In the genomic region with DNA sequence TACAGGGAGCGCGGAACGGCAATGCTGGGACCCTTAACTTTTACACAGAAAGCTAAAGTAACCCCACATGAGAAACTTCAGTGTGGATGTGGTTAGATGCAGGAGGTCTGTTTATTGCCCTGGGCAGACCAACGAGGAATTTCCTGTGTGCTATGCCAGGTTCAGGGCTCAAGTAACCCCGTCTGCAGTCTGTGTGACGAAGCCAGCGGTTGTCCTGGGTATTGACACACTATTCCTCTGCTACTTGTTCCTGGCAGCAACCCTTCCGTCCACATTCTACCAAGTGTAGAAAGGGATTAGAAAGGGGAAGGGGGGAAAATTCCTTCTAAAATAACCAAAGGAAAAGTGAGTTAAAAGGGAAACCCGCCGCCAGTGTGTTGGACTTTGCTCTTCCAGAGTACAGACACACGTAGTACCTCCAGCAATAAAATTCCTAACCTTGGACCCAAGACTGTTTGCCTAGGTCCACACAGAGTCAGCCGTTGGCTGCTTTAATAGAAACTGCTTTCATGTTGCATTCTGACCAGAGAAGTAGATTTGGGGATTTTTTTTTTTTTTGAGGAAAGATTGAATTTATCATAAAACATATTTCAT, we compare ENCODE assay signal across 14 mouse cellular contexts.
DNase-seq lines count a peak whose midpoint lies in the region; ATAC-seq lines count a peak whose summit lies in the region.
"Had no signal": no experiment of that assay in that cellular context is flagged by ENCODE, and none has a peak within 500 bp of the region (broad histone marks: within the 10 kb centered on the region; RNA-seq: fewer than 3 reads in every experiment).

No protein-coding gene starts in this region.

- no peak overlapping the region for H3K4me3 ChIP-seq in embryonic facial prominence, embryonic 10.5 days
- no peak overlapping the region for H3K4me3 ChIP-seq in embryonic facial prominence, embryonic 11.5 days (ENCODE audit: low read depth, low read length)
- H3K4me3 ChIP-seq: forebrain, embryonic 15.5 days; hindbrain, embryonic 13.5 days; lung, embryonic 15.5 days; neural tube, embryonic 13.5 days had no signal

- no peak for ATAC-seq in embryonic facial prominence, embryonic 11.5 days (replicated peaks; ENCODE audit: insufficient number of reproducible peaks, low FRiP score, low TSS enrichment, low read depth)
- peak; percentile 56 to 61; a peak in 2 of 4 replicates for ATAC-seq in hematopoietic stem cell, adult 5-6 weeks (replicated peaks in 1 of 2; ENCODE audit: insufficient read depth in 1 of 2, low FRiP score in 2 of 2, low TSS enrichment in 1 of 2, low read depth in 1 of 2, poor library complexity in 2 of 2, severe bottlenecking in 2 of 2)

- DNase-seq in embryonic facial prominence, embryonic 10.5 days (ENCODE audit: low spot score): peak; percentile 33
- DNase-seq in embryonic facial prominence, embryonic 11.5 days (ENCODE audit: low spot score): peak; percentile 43
- DNase-seq in large intestine, adult 2 months (ENCODE audit: low read depth, low spot score): peak; percentile 64
- no peak for DNase-seq in right cerebral cortex, postnatal 25 days
- DNase-seq in layer of hippocampus, adult 9-11 months: no peak
- no peak for DNase-seq in lung, postnatal 4 days
- DNase-seq: cerebellum, postnatal 25 days; layer of hippocampus, postnatal 36 days; right cerebral cortex, postnatal 14 days had no signal

- H3K4me2 ChIP-seq in embryonic facial prominence, embryonic 11.5 days (ENCODE audit: low read depth, low read length): no peak overlapping the region
- H3K4me2 ChIP-seq: forebrain, embryonic 15.5 days; hindbrain, embryonic 13.5 days; lung, embryonic 15.5 days; neural tube, embryonic 13.5 days had no signal

- peaks cover 32% of the 10 kb centered on the region for H3K27me3 ChIP-seq in embryonic facial prominence, embryonic 10.5 days (replicated peaks; ENCODE audit: low read depth, poor library complexity, severe bottlenecking)
- H3K27me3 ChIP-seq in embryonic facial prominence, embryonic 11.5 days (ENCODE audit: control insufficient read depth, insufficient read depth, low read length): no peaks in the 10 kb centered on the region
- H3K27me3 ChIP-seq: forebrain, embryonic 15.5 days had no signal

- H3K9ac ChIP-seq in embryonic facial prominence, embryonic 11.5 days (replicated peaks; ENCODE audit: low read length): no peak overlapping the region
- H3K9ac ChIP-seq: forebrain, embryonic 15.5 days; hindbrain, embryonic 13.5 days; lung, embryonic 15.5 days; neural tube, embryonic 13.5 days had no signal

- WGBS in embryonic facial prominence, embryonic 10.5 days: 63% methylated on average over 12 of the region's 12 CpGs
- 55% methylated on average over 12 of the region's 12 CpGs for WGBS in embryonic facial prominence, embryonic 11.5 days
- 21% methylated on average over 12 of the region's 12 CpGs for WGBS in large intestine, adult 2 months

- no peaks in the 10 kb centered on the region for H3K9me3 ChIP-seq in embryonic facial prominence, embryonic 10.5 days
- no peaks in the 10 kb centered on the region for H3K9me3 ChIP-seq in embryonic facial prominence, embryonic 11.5 days (replicated peaks; ENCODE audit: control insufficient read depth, low read length)
- H3K9me3 ChIP-seq: forebrain, embryonic 15.5 days; hindbrain, embryonic 13.5 days; lung, embryonic 15.5 days; neural tube, embryonic 13.5 days had no signal

- H3K36me3 ChIP-seq in embryonic facial prominence, embryonic 10.5 days (replicated peaks): no peaks in the 10 kb centered on the region
- no peaks in the 10 kb centered on the region for H3K36me3 ChIP-seq in embryonic facial prominence, embryonic 11.5 days (replicated peaks; ENCODE audit: control insufficient read depth, insufficient read depth, low read depth, low read length)
- H3K36me3 ChIP-seq: forebrain, embryonic 15.5 days; hindbrain, embryonic 13.5 days; lung, embryonic 15.5 days; neural tube, embryonic 13.5 days had no signal

- H3K27ac ChIP-seq in embryonic facial prominence, embryonic 10.5 days (replicated peaks): peak overlapping the region; percentile 69
- peak overlapping the region; percentile 22; the same call in 1 of the 2 replicates for H3K27ac ChIP-seq in embryonic facial prominence, embryonic 11.5 days (replicated peaks; ENCODE audit: low read depth, low read length)
- H3K27ac ChIP-seq: forebrain, embryonic 15.5 days; lung, embryonic 15.5 days; neural tube, embryonic 13.5 days had no signal

- peaks cover 41% of the 10 kb centered on the region for H3K4me1 ChIP-seq in embryonic facial prominence, embryonic 10.5 days
- no peaks in the 10 kb centered on the region for H3K4me1 ChIP-seq in embryonic facial prominence, embryonic 11.5 days (ENCODE audit: control insufficient read depth, insufficient read depth, low read length)

Comparison
In these comparisons a context has a peak if more than half of its experiments do, and no peak if none do; other contexts are left out.
1. DNase-seq: peak in embryonic facial prominence, embryonic 10.5 days (single experiment), embryonic facial prominence, embryonic 11.5 days (single experiment) and large intestine, adult 2 months (single experiment); none in right cerebral cortex, postnatal 25 days (single experiment), layer of hippocampus, adult 9-11 months (single experiment) and lung, postnatal 4 days (0 of 2).